23 mouse cellular contexts compared by ENCODE assay signal in the genomic region with DNA sequence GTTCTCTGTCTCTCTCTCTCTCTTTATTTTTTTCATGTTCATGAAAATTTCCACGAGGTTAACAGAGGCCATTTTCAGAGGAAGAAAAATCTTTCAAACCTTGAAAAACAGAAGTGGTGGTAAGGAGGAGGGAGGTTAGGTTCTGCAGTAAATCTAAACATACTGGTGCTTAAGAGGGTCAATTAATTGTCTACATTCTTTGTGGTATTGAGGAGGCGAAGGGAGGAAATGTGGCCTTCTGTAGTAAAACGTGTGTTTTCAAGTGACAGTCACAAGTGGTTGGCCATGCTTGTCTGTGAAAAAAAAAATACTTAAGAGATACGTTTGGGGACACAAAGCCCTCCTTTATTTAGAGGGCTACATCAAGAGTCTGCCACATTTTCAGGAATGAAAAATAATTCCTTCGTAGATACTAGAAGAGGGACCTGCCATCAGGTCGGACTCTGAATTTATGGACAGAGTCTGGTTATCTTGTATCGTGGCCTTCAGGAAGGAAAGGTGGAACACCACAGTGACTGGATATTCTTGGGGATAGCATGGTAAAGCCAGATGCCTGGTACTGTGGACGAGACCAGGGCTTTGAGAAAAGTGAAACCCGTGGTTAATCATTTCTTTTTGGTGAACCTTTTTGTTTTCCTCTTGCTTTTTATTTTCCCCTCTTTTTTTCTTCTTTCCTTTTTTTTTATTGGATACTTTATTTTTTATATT.
"Had no signal": no experiment of that assay in that cellular context is flagged by ENCODE, and none has a peak within 500 bp of the region (broad histone marks: within the 10 kb centered on the region; RNA-seq: fewer than 3 reads in every experiment).

No protein-coding gene starts in this region.

- DNase-seq: gastrocnemius, adult 2 months; gastrocnemius, postnatal 10 days; gastrocnemius, postnatal 25 days; heart, adult 18-20 months; heart, postnatal 10 days; heart, postnatal 4 days; kidney, adult 11 months; kidney, adult 2 months; kidney, postnatal 36 days; layer of hippocampus, adult 9-11 months; layer of hippocampus, postnatal 36 days; left cerebral cortex, postnatal 4 days; lung, adult 18-20 months had no signal

- H3K27me3 ChIP-seq: heart, embryonic 12.5 days; hindbrain, embryonic 13.5 days; hindbrain, embryonic 15.5 days; intestine, embryonic 15.5 days; liver, embryonic 12.5 days had no signal

- H3K4me1 ChIP-seq: heart, embryonic 10.5 days; heart, embryonic 12.5 days; hindbrain, embryonic 13.5 days; hindbrain, embryonic 15.5 days; intestine, embryonic 15.5 days; limb, embryonic 15.5 days; liver, embryonic 12.5 days had no signal

- H3K4me2 ChIP-seq: heart, embryonic 12.5 days; hindbrain, embryonic 13.5 days; hindbrain, embryonic 15.5 days; intestine, embryonic 15.5 days; limb, embryonic 13.5 days; limb, embryonic 15.5 days; liver, embryonic 12.5 days had no signal

- H3K9ac ChIP-seq: heart, embryonic 12.5 days; hindbrain, embryonic 13.5 days; hindbrain, embryonic 15.5 days; intestine, embryonic 15.5 days; limb, embryonic 13.5 days; limb, embryonic 15.5 days; liver, embryonic 12.5 days; liver, embryonic 14.5 days had no signal

- H3K36me3 ChIP-seq: intestine, embryonic 15.5 days; limb, embryonic 13.5 days; limb, embryonic 15.5 days had no signal

- H3K27ac ChIP-seq: gastrocnemius, adult 2 months; heart, embryonic 10.5 days; hindbrain, embryonic 13.5 days; hindbrain, embryonic 15.5 days; hindbrain, postnatal 0 days; intestine, embryonic 15.5 days; limb, embryonic 13.5 days; limb, embryonic 15.5 days; liver, embryonic 12.5 days; liver, embryonic 14.5 days had no signal

- ATAC-seq: hindbrain, postnatal 0 days; intestine, embryonic 15.5 days; liver, embryonic 12.5 days had no signal

- H3K9me3 ChIP-seq: heart, embryonic 10.5 days; hindbrain, embryonic 13.5 days; hindbrain, embryonic 15.5 days; intestine, embryonic 15.5 days; limb, embryonic 15.5 days; liver, embryonic 12.5 days had no signal

- H3K4me3 ChIP-seq: gastrocnemius, adult 2 months; heart, embryonic 10.5 days; heart, embryonic 12.5 days; hindbrain, embryonic 13.5 days; hindbrain, embryonic 15.5 days; intestine, embryonic 15.5 days; limb, embryonic 13.5 days; limb, embryonic 15.5 days; liver, embryonic 12.5 days had no signal
